Mouse (Mus musculus) frontal cortex, adult 2 months (tissue): ENCODE data around the gene Myt1l. TPM values are rescaled to one million over a fixed set of nuclear protein-coding genes. Genes with fewer than 3 reads are reported as not detected.

Source experiments
- DNase-seq, 2 experiments: peaks; one replicate each; pipeline ENCODE4 v3.0.0; 2022; ENCODE audit warnings: low spot score in 1 of 2; ENCODE audit errors: extremely low spot score in 1 of 2
- polyA plus RNA-seq: library from polyadenylated mRNA; depleted of rRNA; stranded (reverse); fragments of >200 nt; gene quantifications from 2 replicates; pipeline ENCODE4 v1.2.3, GENCODE M21; 2012; rRNA removed

Myt1l gene
- polyA plus RNA-seq, result 82.1 and 82.4 TPM in 2 replicates

DNA sequence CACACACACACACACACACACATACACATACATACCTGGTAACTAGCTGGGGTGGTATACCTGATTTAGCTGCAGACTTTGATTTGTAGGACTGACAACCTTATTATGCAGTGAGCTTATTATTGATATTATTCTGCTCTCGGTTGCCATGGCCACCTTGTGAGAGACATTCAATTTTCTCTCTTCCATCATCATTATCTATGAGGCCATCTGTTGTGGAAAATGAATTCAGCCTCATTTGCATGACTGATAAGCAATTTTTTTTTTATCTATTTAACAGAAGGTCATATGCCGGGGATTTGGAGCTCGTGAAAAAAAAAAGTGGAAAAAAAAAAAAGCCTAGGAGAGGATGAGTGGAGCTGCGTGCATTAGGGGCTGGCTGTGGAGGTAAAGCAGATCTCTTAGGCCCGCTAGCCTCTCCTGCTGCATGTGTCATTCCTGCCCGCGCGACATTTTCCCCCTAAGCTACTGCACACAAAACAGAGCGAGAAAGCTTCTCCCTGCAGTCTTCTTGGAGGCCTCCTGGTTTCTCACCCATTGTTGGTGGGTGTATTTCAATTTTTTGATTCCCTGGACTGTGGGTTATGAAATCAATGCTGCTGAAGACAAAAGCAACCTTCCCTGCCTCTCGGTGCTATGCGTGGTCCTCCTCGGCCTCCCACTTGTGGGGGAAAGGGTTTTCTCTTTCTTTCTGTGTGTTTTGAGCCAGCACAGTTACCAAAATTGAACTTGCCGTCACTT is at the start of gene Myt1l:
Gene Myt1l (plus strand): TSS at position 354 of the 741 bp plus-strand sequence.
- DNase-seq, result peak in 1 of 2 experiments; percentile 62

DNA sequence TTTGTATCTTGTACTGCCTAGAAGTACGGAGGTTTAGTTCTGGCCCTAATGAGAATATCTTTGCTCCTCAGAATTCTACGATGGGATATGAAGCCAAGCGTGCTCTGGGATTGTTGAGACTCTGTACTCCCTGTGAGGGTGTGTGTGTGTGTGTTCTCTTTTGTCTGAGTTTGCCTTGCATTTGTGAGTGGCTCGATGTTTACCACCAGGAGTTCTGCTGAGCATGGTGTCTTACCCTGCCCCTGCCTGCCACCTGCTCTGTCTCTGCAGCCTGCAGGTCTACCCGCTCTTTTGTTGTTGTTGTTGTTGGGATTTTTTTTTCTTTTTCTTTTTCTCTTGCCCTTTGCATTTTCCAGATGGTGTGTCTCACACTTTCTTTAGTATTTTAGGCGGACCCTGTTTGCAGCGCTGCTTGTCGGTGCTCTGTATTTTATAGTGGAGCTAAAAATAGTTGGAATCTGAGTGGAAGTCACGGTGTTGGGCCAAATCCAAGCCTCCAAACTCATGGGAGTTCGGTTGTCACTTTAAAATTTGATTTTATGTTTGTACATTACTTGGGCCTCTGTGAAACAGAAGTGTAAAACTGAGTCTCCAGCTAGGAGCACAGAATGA is 41.7 kb upstream of the Myt1l start:
- peak; percentile 21 to 56 for DNase-seq

DNA sequence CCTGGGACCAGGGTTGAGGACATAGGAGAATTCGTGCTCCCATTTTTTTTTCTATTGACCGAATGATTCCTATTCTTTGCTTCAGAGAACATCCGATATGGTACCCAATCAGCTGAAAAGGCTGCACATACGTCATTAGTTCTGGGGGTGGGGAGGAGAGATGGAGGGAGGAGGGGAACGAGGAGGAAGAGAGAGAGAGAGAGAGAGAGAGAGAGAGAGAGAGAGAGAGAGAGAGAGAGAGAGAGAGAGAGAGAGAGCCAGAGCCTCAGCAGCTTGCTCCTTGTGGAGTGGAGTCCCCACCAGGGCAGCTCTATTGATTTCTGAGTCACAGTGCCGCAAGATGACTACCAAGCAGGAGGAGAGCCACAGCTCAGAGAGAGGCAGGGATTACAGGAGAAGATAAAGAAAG is 1.9 kb upstream of the Myt1l start:
- peak in 1 of 2 experiments; percentile 80 for DNase-seq

DNA sequence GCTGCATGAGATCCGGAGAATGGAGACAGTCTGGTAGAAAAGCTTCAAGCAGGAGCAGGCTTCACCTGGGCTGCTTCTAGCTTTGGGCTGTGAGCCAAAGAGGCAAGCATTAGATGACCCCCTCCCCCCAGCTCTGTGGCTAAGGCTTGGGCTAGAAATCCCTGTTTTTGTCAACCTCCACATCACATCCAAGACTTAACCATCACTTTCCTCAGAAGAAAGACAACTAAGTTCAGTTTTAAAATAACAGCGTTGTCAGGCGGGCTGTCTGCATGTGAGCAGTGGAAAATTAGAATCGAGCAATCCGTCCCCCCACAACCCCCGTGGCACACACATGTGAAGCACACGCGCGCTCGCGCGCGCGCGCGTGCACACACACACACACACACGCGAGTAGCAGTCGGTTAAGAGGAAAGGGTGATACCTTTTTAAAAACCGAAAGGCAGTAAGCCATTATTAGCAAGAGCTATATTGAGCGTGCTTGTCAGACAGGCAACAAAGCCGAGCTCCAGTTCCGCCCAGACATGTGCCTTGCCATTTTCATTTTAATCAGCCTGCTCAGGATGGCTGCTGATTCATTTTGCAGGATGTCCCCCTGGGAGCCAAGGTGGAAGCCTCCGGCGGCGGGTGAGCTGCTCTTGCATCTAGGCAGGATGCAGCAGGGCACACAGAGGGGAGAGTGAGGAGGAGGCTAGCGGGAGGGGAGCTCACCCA is 979 bp upstream of the Myt1l start:
- peak; percentile 72 to 81 for DNase-seq

DNA sequence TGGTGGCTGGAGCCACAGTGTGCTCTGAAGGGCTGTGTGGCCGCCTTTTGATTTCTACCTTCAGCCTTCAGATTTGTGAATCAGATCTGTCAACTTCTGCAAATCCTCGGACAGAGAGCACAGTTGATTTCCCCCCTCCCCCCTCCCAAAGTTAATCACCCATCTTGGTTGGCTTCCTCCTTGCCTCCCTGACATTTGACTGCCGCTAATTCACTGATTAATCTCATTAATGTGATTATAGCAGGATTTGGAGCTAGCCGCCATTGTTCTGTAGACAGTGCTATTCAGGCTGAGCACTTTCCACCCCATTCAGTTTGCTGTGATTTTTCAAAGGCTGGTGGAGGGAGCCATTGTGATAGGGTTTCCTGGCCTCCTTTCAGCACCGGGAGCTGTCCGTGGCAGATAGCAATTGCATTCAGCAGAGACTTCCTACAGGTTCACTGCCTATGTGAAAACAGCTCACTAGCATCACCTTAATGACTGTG is 2.1 kb downstream of the Myt1l start:
- peak in 1 of 2 experiments; percentile 58 for DNase-seq

DNA sequence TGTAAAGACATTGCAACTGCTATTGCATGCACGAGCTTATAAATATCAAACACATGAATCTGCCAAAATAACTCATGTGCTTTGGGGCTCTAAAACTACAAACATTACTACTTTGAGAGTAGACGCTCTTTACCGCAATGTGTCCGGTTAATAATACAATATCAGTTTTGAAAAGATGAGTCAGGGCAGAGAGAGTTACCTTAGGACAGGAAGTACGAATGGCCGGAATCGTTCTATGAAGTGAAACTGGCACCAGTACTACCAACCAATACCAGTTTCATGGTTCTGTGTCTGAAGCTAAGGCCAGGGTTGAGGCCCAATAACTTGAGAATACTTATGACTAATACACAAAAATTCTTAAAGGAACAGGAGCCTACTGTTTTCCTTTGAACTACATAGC is 2.6 kb downstream of the Myt1l start:
- no peak for DNase-seq

DNA sequence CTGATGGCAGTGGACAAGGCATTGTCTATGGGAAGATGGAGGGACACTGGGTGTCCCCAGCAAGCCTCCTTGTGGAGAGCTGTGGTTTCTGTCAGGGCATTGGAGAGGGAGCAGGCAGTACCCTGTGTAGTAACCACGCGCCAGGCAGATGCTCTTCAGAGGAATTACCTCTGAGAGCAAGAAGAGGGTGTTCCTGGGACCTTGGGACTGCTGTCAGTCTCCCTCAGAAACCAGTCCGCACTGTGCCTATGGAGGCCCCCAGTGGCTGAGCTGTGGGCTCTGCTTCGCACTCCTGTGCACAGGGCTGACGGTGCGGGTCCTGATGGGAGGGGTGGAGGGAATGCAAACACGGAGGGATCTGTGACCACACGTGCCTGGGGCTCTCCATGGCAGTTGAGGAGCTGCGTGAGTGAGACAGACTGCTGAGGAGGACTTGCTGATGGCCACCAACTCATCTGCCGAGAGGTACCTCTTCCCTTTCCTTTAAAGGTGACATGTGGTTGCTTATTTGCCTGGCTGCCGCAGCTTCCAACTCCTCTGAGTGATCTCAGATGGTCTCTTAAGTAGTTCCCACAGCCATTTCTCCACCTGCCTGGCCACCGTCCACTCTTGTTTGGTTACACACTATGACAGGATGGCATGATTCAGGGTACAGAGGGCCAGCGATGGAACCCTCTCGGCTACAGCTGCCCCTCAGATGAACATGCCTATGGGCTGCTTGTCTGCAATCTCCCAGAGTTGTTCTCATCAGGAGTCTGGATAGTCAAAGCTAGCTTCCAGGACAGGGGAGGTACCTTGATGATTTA is 5.1 kb downstream of the Myt1l start:
- DNase-seq, result peak in 1 of 2 experiments; percentile 64

DNA sequence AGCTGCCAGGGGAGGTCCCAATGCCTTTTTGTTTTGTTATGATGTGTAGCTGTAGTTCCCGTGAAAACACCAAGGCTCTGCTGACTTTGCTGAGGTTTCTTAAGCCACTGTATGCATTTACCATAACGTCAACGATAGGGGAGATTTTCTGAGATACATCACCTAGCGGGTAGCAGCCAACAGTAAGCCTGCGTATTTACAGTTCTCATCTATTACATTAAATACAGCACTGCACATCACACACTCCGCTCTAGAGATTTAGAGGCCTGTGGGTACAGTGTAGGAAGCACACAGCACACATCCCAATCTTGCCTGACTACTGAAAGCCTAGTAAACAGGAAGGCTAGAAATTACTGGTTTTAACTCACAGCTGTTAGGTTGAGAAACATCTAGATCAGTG is 6.1 kb downstream of the Myt1l start:
- DNase-seq, result peak in 1 of 2 experiments; percentile 72

DNA sequence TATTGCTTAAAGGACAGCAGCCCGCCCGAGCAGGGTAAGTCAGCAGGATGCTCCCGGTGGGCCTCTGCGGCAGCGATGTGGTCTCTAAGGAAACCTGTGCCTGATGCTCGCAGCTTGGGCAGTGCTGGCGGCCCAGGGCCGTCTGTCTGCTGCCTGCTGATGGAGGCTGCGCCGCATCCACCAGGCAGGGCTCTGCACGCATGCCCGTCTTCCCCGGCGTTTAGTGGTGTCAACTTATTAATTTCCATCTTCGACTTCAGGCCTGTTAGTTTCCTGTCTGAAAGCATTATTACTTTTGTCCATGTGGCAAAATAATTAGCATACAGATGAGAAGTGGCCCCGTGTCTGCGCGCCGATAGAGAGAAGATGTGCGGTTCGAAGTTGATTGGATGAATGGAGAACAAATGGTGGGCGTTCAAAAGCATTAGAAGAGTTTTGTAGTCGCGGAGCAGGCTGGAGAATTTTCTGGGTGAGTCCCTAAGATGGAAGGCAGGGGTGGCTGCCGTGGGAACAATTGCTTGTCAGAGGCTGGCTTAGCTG is 6.6 kb downstream of the Myt1l start:
- peak in 1 of 2 experiments; percentile 73 for DNase-seq

DNA sequence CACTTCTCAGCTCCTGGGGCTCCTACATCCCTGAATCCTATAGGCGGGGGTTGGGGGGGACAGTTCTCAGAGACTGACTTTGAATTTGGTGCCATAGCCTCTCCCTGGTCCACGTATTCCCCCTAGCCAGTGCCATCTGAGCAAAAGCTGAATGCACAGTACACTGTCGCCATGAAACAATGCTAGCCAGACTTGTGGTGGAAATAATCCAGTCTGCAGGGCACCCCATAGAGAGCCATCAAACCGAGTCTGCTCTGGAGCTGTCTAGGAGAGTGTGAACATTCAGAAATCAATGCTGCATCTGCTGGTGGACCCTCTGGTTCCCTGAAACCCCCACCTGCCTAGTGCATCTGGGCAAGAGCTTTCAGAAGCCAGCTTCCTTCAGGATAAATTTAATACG is 9.7 kb downstream of the Myt1l start:
- no peak for DNase-seq

DNA sequence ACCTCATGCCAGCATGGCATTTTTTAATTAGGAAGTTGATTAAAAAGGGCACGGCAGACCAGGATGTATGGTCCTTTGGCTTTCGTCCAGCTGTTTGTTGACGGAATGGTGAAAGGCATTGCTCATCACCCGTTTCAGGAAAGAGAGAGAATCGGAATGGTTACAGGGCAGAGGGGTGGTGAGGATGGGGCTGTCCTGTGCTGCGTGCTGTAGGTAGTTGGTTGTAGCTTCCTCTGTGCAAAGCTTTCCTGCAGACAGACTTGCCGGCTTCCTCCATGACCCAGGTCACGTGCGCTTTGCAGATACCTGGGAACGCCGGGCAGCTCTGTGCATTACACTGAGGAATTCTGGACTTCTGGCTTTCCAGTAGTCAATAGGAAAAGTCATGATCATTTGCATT is 10.3 kb downstream of the Myt1l start:
- no peak for DNase-seq

DNA sequence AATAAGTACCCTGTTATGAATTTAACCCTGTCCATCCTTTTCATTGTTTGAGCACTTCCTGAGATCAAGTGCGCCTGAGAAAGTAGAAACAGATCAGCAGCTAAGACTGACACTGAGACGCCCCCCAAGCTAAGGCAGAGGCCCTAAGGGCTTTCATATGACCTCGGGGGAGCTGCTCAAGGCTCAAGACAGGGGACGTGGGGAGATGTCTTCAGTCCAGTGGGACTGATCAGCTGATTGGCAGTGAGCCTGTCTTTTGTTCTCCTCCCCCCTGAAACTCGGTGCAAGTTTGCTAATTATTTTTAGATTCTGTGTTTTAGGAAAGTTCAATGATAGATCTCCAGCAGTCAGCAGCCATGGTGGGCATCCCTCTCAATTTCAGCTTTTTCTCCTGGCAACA is 10.9 kb downstream of the Myt1l start:
- DNase-seq, result no peak

DNA sequence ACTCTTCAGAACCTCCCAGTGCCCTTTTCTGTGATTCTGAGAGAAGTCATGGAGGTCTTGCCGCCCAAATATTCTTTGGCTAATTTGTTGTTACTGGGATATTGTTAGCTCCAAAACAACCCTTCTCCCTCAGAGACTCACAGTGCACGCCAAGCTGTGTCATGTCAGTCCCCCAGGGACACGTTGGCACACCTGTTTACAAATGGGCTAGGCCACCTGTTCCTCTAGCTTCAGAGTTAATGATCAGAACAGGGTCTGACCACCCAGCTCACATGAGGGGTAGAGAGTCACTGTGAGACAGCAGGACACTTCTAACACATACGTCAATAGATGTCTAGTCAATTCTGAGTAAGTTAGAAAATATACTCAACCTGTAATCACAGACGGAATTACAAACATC is 12.6 kb downstream of the Myt1l start:
- DNase-seq, result no peak

DNA sequence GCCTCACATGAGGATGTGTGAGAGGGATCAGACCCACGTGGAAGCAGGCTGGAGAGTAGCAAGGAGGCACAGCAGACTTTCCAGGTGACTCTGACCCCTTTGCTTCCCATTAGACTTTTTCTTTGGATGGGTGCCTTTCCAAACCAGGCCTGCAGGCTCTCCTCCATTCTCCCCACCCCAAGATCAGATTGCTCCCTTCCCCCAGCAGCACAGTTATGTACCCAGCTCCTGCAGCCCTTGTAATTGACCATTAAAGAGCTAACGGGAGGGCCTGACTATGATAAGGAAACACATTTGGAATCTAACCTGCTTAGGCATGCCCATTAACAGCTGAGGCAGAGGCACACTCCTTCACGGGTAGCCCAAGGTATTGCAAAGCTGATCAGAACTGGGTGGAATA is 17.9 kb downstream of the Myt1l start:
- DNase-seq, result no peak

DNA sequence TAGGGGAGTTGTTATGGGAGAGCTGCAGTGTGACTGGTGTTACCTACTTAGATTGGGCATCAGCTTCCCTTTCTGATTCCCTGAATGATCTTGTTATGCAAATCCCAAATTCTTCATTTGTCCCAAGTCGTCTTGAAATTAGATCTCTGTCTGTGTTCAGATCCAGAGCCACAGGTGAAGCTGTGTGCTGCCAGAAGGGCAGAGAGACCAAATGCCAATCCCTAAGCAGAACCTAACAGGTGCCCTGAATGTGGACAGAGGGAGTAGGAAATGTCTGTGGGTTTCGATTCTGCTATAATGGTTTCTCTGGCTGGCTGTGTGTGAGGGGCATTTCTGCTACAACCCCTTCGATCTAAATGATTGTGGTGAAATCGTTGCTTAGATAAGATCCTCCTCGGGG is 18.9 kb downstream of the Myt1l start:
- DNase-seq, result no peak

DNA sequence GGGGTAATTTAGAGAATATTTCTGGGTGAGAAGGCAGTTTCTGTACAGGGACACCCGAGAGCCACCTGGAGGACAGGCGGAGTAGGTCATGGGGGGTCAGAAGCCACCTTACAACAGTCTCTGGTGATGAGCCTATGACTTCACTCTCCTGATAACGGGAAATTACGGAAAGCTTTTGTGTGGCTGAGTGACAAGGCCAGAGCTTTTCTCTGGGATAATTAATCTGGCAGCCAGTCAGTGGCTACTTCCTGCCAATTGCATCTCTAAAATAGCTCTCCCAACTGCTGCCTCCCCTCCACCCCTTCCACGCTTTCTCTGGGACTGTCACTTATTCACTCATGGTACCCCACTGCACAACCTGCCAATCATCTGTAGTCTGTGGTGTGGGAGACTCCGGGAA is 19.6 kb downstream of the Myt1l start:
- DNase-seq, result peak in 1 of 2 experiments; percentile 64

DNA sequence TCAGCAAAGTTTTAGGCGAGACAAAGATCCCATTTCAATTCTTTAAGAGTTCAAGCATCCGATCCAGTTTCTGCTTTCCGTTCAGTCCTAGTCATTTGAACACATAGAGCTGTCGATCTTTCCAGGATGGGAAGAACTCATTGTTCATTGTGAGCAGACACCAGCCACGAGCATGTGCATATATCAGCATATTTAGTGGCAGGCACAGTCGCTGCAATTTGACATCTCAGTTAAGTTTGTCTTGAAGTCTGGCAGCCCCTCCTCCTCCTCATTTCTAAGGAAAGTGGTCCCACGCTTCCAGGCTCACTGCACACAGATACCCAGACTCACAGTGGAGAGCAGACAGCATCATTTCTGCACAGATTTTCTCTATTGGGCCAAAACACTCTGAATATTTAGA is 25.0 kb downstream of the Myt1l start:
- peak in 1 of 2 experiments; percentile 36 for DNase-seq

DNA sequence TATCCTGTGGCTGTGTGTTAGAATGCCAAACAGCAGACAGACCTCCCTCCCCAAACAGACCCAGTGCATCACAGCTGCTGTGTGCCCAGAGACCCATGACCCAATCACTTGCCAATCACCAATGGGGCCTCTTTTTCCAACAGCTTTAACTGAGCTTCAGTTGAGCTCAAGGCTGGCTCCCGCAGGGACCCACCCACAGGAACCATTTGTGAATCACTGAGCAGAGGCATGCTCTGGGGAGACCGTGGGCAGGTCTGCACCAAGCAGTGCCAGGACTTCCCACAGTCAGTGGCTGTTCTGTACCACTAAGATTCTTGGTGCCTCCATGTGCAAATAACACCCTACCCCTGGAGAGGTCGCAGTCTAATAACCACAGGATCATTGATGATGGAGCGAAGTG is 27.5 kb downstream of the Myt1l start:
- peak; percentile 68 to 82 for DNase-seq

DNA sequence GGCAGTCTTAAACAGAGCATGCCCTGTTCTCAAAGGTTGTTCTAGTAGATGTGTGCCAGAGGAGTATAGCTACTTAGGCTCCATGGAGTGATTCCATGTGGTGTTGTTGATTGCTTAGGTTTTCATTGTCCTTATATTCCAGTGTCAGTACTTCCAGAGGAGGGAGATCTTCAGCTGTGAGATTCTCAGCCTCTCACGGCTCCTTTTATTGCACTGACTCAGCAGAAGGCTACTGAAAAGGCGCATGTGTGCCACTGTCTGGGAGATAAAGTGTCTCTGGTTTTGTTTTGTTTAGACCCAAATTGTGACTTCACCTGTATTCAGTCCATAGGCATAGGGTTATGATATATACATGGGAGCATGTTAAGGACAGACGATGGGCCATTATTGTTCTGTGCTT is 28.2 kb downstream of the Myt1l start:
- DNase-seq, result peak in 1 of 2 experiments; percentile 50

DNA sequence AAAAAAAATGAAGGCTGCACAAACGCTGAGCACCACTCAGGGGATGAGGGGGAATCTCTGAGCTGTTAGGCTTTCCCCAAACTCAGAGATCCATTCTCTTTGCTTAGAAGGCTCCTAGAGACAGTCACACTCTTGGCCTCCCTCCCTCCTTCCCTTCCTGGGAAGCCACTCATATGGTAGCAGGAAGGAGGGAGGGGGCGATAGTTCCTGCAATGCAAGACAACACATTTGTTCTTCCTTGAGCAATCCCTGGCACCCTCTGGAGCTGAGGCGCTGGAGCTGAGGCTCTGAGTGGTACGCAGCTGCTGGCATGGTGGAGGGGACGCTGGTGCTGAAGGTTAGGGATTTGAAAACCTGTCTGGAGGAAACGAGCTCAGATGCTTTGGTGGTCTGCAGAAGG is 28.7 kb downstream of the Myt1l start:
- DNase-seq, result peak; percentile 68 to 79
